Mouse (Mus musculus): ENCODE measurements around the gene Notch2.

- TF ChIP-seq CTCF (IDR thresholded peaks at IDR 0.05; ENCODE audit: extremely low read depth, insufficient read length, insufficient replicate concordance, low read depth, low read length) (no peak), POLR2A (IDR thresholded peaks at IDR 0.05; ENCODE audit: low read depth, low read length) (no peak)
Observed at GRCm38 (mm10) chr3:98082972-98083371, 69.6 kb downstream of the Notch2 start.
